ENCODE assay signal across 12 mouse cellular contexts in genomic region chr2:11396835-11397234, GRCm38 (mm10).
A peak's percentile ranks its signal among the peaks of the same experiment; 100 is the strongest.
DNase-seq lines count a peak whose midpoint lies in the region; TF ChIP-seq lines count a peak whose summit lies in the region.
"Had no signal": no experiment of that assay in that cellular context is flagged by ENCODE, and none has a peak within 500 bp of the region (broad histone marks: within the 10 kb centered on the region; RNA-seq: fewer than 3 reads in every experiment).

No protein-coding gene starts in this region.

- H3K4me3 ChIP-seq in lung, adult 2 months (replicated peaks; ENCODE audit: extremely low read depth, low read depth, low read length), result no peak overlapping the region
- H3K4me3 ChIP-seq in ES-Bruce4 (ENCODE audit: low read depth, low read length), result no peak overlapping the region
- H3K4me3 ChIP-seq: erythroblast, embryonic 14.5 days had no signal

- no peak overlapping the region for H3K27ac ChIP-seq in ES-Bruce4 (ENCODE audit: insufficient read depth, low read length)

- 93% methylated on average over 3 of the region's 3 CpGs for WGBS in lung, adult 2 months

- no peak for TF ChIP-seq POLR2A in lung, adult 2 months (IDR thresholded peaks at IDR 0.05; ENCODE audit: borderline replicate concordance, extremely low read depth, low read depth, low read length)
- no peak for TF ChIP-seq POLR2A in ES-Bruce4 (IDR thresholded peaks at IDR 0.05; ENCODE audit: insufficient read depth, low read length)

- H3K9ac ChIP-seq in ES-Bruce4 (ENCODE audit: low read depth, poor library complexity, severe bottlenecking), result no peak overlapping the region

- H3K27me3 ChIP-seq in ES-Bruce4 (ENCODE audit: control insufficient read depth, insufficient read depth, low read length, poor library complexity, severe bottlenecking), result no peaks in the 10 kb centered on the region

- 0 out of 2 replicates have a peak, but pooled peaks have one; percentile 14 for TF ChIP-seq CTCF in lung, adult 2 months (IDR thresholded peaks at IDR 0.05; ENCODE audit: insufficient read depth, low read length)
- TF ChIP-seq CTCF in ES-Bruce4 (IDR thresholded peaks at IDR 0.05; ENCODE audit: low read depth, low read length), result peak; percentile 37

- no peak for TF ChIP-seq EP300 in ES-Bruce4 (IDR thresholded peaks at IDR 0.05; ENCODE audit: insufficient read depth, low read depth, low read length)

- H3K4me1 ChIP-seq in lung, adult 2 months (ENCODE audit: control insufficient read depth, insufficient read depth, low read length), result no peaks in the 10 kb centered on the region; the same call in 1 of the 2 replicates
- no peaks in the 10 kb centered on the region for H3K4me1 ChIP-seq in ES-Bruce4 (ENCODE audit: control insufficient read depth, insufficient read depth, low read length)

- no peaks in the 10 kb centered on the region for H3K9me3 ChIP-seq in ES-Bruce4 (replicated peaks; ENCODE audit: control insufficient read depth, insufficient read depth, low read length, poor library complexity, severe bottlenecking)

- H3K36me3 ChIP-seq in ES-Bruce4 (ENCODE audit: control insufficient read depth, insufficient read depth, low read length, poor library complexity, severe bottlenecking), result no peaks in the 10 kb centered on the region

- peak; percentile 13 to 31 for DNase-seq in cerebellum, postnatal 10 days
- DNase-seq in cerebellum, postnatal 4 days (ENCODE audit: low spot score in 2 of 2), result no peak
- no peak for DNase-seq in lung, adult 2 months
- no peak for DNase-seq in lung, postnatal 14 days
- DNase-seq in induced T-regulatory cell, adult 2 months (ENCODE audit: low read depth), result peak; percentile 46
- DNase-seq in right cerebral cortex, adult 18-20 months, result no peak
- no peak for DNase-seq in adrenal gland, postnatal 36 days
- DNase-seq: heart, postnatal 4 days; kidney, adult 18-20 months; right cerebral cortex, postnatal 4 days had no signal

Comparison
In these comparisons a context has a peak if more than half of its experiments do, and no peak if none do; other contexts are left out.
1. DNase-seq: peak in cerebellum, postnatal 10 days (2 of 2) and induced T-regulatory cell, adult 2 months (single experiment); none in cerebellum, postnatal 4 days (0 of 2), lung, adult 2 months (single experiment), lung, postnatal 14 days (single experiment), right cerebral cortex, adult 18-20 months (single experiment) and adrenal gland, postnatal 36 days (0 of 2).